Mouse (Mus musculus) lung, embryonic 16.5 days (tissue): Measurements from ENCODE around the gene Mad1l1. TPM values are rescaled to one million over a fixed set of nuclear protein-coding genes. Genes with fewer than 3 reads are reported as not detected.

ENCODE experiments used
- ATAC-seq: fragments of 200-750 bp; cut with Nextera tagmentation; 2 replicates; pipeline ENCODE4 v1.8.0; 2017; ENCODE audit warnings: low read depth, mild to moderate bottlenecking, moderate library complexity
- H3K27ac ChIP-seq: fragments of 300-500 bp; sonication (generic); 2 replicates; pipeline ENCODE4 v1.5.1; 2014; ENCODE audit warnings: mild to moderate bottlenecking, control low read depth, low read length
- H3K27me3 ChIP-seq: fragments of 300-500 bp; sonication (generic); 2 replicates; pipeline ENCODE4 v1.6.1; 2014; ENCODE audit warnings: low read depth, low read length, mixed read lengths; ENCODE audit not compliant: control insufficient read depth, insufficient read depth
- H3K36me3 ChIP-seq: fragments of 300-500 bp; sonication (generic); 2 replicates; pipeline ENCODE4 v1.6.1; 2014; ENCODE audit warnings: low read length; ENCODE audit not compliant: control insufficient read depth, insufficient read depth
- H3K4me1 ChIP-seq: fragments of 300-500 bp; sonication (generic); replicated peaks from 2 replicates; pipeline ENCODE4 v1.6.1; 2014; ENCODE audit warnings: low read length, mixed read lengths; ENCODE audit not compliant: control insufficient read depth, insufficient read depth
- H3K4me2 ChIP-seq: fragments of 300-500 bp; sonication (generic); 2 replicates; pipeline ENCODE4 v1.6.1; 2014; ENCODE audit warnings: low read depth, low read length, control low read depth
- H3K4me3 ChIP-seq: fragments of 300-500 bp; sonication (generic); 2 replicates; pipeline ENCODE4 v1.5.1; 2014; ENCODE audit warnings: mild to moderate bottlenecking, low read length, control low read depth
- H3K9ac ChIP-seq: fragments of 300-500 bp; sonication (generic); 2 replicates; pipeline ENCODE4 v1.6.1; 2014; ENCODE audit warnings: low read length, control low read depth
- H3K9me3 ChIP-seq: fragments of 300-500 bp; sonication (generic); 2 replicates; pipeline ENCODE4 v1.6.1; 2016; ENCODE audit warnings: low read length; ENCODE audit not compliant: control insufficient read depth
- WGBS: fragments of 180-500 bp; shearing (Covaris S2); extraction: QIAGEN DNeasy Blood & Tissue Kit; methylation state at CpG from one replicate; pipeline ENCODE4 v1.1.7; 2014; 5-methylcytosine and 5-hydroxymethylcytosine counted together
- polyA plus RNA-seq: library from polyadenylated mRNA; unstranded; fragments of >200 nt; fragmentation: Nextera tagmentation; extraction: Ambion mirVana; gene quantifications from 2 replicates; pipeline ENCODE4 v1.2.1, GENCODE M21; 2015

Gene Mad1l1
- polyA plus RNA-seq, 1 experiment from 2014 or later, result 54.1 TPM

- Histone ChIP-seq H3K9me3 (no peaks in the 10 kb centered on the region), H3K4me2 (no peak overlapping the region), H3K36me3 (peaks cover 5% of the 10 kb centered on the region; the same call in 1 of the 2 replicates), H3K9ac (no peak overlapping the region), H3K4me1 (peaks cover 14% of the 10 kb centered on the region), H3K4me3 (no peak overlapping the region), H3K27me3 (no peaks in the 10 kb centered on the region), H3K27ac (no peak overlapping the region)
- no peak for ATAC-seq
Observed at GRCm38 (mm10) chr5:140066281-140066680, 255.1 kb downstream of the Mad1l1 start.

- WGBS, result 97% methylated on average over 11 of the region's 11 CpGs
- Histone ChIP-seq H3K4me1 (peaks cover 14% of the 10 kb centered on the region), H3K4me2 (no peak overlapping the region), H3K27ac (no peak overlapping the region), H3K9ac (no peak overlapping the region), H3K9me3 (no peaks in the 10 kb centered on the region), H3K4me3 (no peak overlapping the region), H3K36me3 (peaks cover 5% of the 10 kb centered on the region; the same call in 1 of the 2 replicates), H3K27me3 (no peaks in the 10 kb centered on the region)
- ATAC-seq, result no peak
Observed at GRCm38 (mm10) chr5:140065281-140065945, 255.9 kb downstream of the Mad1l1 start.

- H3K27ac ChIP-seq, result no peak overlapping the region
- no peaks in the 10 kb centered on the region for H3K27me3 ChIP-seq
- no peak overlapping the region for H3K9ac ChIP-seq
- H3K4me2 ChIP-seq, result no peak overlapping the region
- H3K4me1 ChIP-seq, result peaks cover 14% of the 10 kb centered on the region
- peaks cover 5% of the 10 kb centered on the region; the same call in 1 of the 2 replicates for H3K36me3 ChIP-seq
- no peak for ATAC-seq
- H3K4me3 ChIP-seq, result no peak overlapping the region
- no peaks in the 10 kb centered on the region for H3K9me3 ChIP-seq
- WGBS, result 55% methylated on average over 4 of the region's 4 CpGs
Observed at GRCm38 (mm10) chr5:140064521-140064920, 256.8 kb downstream of the Mad1l1 start.

GRCm38 (mm10) chr5:140062828-140063227 lies 258.5 kb downstream of the Mad1l1 start:
- WGBS, result 90% methylated on average over 3 of the region's 3 CpGs
- no peak overlapping the region for H3K4me3 ChIP-seq
- peaks cover 8% of the 10 kb centered on the region for H3K4me1 ChIP-seq
- H3K4me2 ChIP-seq, result no peak overlapping the region
- no peak overlapping the region for H3K9ac ChIP-seq
- H3K27me3 ChIP-seq, result no peaks in the 10 kb centered on the region
- no peak overlapping the region for H3K27ac ChIP-seq
- no peak for ATAC-seq
- H3K36me3 ChIP-seq, result peaks cover 5% of the 10 kb centered on the region; the same call in 1 of the 2 replicates
- no peaks in the 10 kb centered on the region for H3K9me3 ChIP-seq

DNA sequence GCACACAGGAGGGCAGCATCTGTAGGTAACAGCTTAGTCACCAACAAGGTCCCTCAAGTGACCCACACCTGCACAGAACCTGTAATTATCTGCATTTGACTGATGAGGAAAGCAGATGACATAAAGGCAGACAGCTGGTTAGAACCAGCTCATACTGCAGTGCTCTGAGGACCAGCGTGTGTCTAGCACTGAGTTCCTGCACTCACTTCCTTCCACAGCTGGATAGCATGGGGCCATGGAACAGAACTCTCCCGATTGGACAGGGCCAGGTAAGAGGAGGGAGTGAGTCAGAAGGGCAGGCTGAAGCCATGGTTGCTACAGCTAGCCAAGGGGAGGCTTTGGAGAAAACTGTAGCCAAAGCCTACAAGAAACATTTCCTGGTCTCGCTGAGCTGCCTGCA lies 259.0 kb downstream of the Mad1l1 start:
- Histone ChIP-seq H3K4me1 (peaks cover 7% of the 10 kb centered on the region), H3K36me3 (peaks cover 5% of the 10 kb centered on the region; the same call in 1 of the 2 replicates), H3K4me2 (no peak overlapping the region), H3K27me3 (no peaks in the 10 kb centered on the region), H3K4me3 (no peak overlapping the region), H3K9ac (no peak overlapping the region), H3K9me3 (no peaks in the 10 kb centered on the region), H3K27ac (no peak overlapping the region)
- no peak for ATAC-seq
- WGBS, result 72% methylated on average over 3 of the region's 3 CpGs

- Histone ChIP-seq H3K36me3 (peaks cover 5% of the 10 kb centered on the region; the same call in 1 of the 2 replicates), H3K4me2 (no peak overlapping the region), H3K4me3 (no peak overlapping the region), H3K27me3 (no peaks in the 10 kb centered on the region), H3K27ac (peak overlapping the region; percentile 23; the same call in 1 of the 2 replicates), H3K9me3 (no peaks in the 10 kb centered on the region), H3K9ac (no peak overlapping the region), H3K4me1 (peaks cover 7% of the 10 kb centered on the region)
- ATAC-seq, result peak; percentile 93
- 24% methylated on average over 6 of the region's 6 CpGs for WGBS
Observed at GRCm38 (mm10) chr5:140061296-140061879, 260.0 kb downstream of the Mad1l1 start.

DNA sequence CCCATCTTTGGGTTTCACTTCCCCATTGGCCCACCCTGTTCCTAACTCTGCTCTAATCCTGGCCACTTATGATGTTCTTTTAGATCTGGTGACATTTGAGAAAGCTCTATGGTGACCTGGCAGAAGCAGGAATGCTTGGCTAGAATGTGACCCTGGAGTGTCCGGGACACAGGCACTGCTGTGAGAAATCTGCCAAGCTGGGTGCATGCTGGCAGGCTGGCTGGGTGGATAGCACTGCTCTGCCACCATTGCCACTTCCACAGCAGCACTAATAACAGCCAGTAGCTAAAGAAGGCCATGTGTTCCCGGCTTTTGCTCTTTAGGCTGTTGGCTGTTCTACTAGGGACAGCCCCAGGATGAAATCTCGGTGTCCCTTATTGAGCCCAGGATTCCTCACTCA lies 265.1 kb downstream of the Mad1l1 start:
- H3K27ac ChIP-seq, result no peak overlapping the region
- H3K9ac ChIP-seq, result no peak overlapping the region
- no peaks in the 10 kb centered on the region for H3K9me3 ChIP-seq
- no peaks in the 10 kb centered on the region; the same call in 1 of the 2 replicates for H3K4me1 ChIP-seq
- no peak overlapping the region for H3K4me3 ChIP-seq
- WGBS, result 86% methylated on average over 3 of the region's 3 CpGs
- no peak for ATAC-seq
- H3K36me3 ChIP-seq, result no peaks in the 10 kb centered on the region
- H3K4me2 ChIP-seq, result no peak overlapping the region
- H3K27me3 ChIP-seq, result no peaks in the 10 kb centered on the region

DNA sequence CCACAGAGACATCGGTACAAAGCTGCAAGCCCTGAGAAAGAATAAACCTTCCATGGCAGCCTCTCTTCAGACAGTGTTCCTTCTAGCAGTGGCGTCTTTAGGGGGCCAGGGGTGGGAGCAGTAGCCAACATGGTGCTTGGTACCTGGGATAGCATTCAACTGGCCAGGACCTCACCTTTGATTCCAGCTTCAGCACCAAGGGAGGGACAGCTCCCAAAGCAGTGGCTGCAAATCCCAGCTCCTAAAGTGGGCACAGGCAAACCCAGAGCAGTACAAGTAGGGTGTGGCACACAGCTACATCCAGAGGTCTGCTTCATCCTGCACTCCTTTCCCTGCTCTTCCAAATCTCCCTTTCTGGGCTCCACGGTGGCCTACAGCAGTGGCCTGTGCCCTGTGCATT lies 265.9 kb downstream of the Mad1l1 start:
- Histone ChIP-seq H3K9me3 (no peaks in the 10 kb centered on the region), H3K4me2 (no peak overlapping the region), H3K4me1 (no peaks in the 10 kb centered on the region), H3K27me3 (no peaks in the 10 kb centered on the region), H3K4me3 (no peak overlapping the region), H3K27ac (no peak overlapping the region), H3K9ac (no peak overlapping the region), H3K36me3 (no peaks in the 10 kb centered on the region)
- ATAC-seq, result no peak
- 75% methylated on average over 3 of the region's 3 CpGs for WGBS

GRCm38 (mm10) chr5:140053626-140054025 lies 267.7 kb downstream of the Mad1l1 start:
- Histone ChIP-seq H3K4me2 (no peak overlapping the region), H3K9me3 (no peaks in the 10 kb centered on the region), H3K4me3 (no peak overlapping the region), H3K27me3 (no peaks in the 10 kb centered on the region), H3K27ac (no peak overlapping the region), H3K4me1 (no peaks in the 10 kb centered on the region), H3K9ac (no peak overlapping the region), H3K36me3 (no peaks in the 10 kb centered on the region)
- no peak for ATAC-seq
- WGBS, result 82% methylated on average over 3 of the region's 3 CpGs
